Mouse (Mus musculus) thymus, postnatal 10 days (tissue): ENCODE results near the gene Asf1b.
"Not testable (repeated sequence)": the region's sequence is repeated elsewhere in the genome, so short reads cannot be mapped to it uniquely, and the experiment has no call there.

Source experiments
- DNase-seq, 2 experiments: peaks; one replicate each; pipeline ENCODE4 v3.0.0; 2021; ENCODE audit warnings: low spot score in 2 of 2

The Asf1b gene

DNA sequence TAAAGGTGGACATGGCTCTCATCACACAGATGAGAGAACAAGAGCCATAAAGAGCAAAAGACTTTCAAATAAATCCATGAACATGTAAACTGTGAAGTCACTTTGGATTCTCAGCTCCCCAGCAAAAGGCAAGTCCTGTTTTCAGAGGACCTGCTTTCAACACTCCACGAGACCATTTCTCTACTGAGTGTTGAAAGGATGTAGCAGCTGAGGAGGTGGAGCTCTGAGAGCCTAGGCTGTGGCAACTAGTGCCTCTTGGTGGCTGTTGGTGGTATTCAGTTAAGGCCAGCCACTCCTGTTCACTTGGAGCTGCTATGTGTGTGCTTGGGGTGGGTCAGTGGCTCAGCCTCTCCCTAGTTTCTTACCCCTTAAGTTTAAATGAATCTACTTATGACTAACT is 1.5 kb downstream of the Asf1b start:
- DNase-seq: peak in 1 of 2 experiments; percentile 39

DNA sequence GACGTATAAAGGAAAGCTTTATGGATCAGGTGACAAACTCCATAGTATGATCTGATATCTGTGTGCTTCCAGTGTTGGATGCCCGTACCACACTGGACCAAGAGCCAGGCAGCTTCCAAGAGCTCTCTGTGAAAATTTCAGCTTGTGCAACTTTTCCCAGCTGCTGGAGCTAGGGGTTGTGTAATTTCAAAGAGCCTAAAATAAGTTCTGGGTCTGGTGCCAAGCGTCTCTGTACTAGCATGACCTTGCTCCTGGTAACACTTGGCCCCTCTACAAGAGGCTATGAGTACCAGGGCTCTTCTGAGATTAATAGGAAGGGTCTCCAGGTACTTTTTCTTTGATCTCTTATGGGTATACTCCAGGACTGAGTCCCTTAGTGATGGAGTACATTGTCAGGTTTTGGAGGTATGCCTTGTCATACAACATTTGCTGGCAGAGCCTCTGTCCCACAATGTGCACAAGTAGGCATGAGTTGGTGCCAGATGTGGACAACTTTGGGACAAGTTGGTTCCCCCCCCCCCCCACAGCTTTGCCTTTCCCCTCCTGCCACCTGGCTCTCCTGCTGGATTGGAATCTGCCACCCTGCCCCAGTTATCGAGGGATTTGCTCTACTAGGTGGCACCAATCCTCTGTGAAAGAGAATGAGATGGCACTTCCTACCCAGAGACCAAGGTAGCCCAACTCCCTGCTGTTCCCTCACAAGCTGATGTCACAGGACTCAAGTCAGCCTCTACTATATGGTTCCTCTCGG is 8.9 kb downstream of the Asf1b start:
- DNase-seq: no peak

DNA sequence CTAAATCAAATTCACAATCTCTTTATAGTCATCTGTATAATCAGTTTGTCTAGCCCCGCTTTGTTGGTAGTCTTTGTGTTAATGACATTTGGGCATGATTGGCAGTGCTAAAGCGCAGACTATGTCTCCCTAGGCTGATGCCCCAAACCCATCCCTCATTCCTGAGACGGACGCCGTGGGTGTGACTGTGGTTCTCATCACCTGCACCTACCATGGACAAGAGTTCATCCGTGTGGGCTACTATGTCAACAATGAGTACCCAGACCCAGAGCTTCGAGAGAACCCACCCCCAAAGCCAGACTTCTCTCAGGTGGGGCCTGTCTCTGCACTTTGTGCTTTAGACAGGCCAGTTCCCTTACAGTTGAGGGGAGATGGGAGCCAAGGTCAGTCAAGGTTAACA is 12.4 kb downstream of the Asf1b start:
- DNase-seq: no peak

DNA sequence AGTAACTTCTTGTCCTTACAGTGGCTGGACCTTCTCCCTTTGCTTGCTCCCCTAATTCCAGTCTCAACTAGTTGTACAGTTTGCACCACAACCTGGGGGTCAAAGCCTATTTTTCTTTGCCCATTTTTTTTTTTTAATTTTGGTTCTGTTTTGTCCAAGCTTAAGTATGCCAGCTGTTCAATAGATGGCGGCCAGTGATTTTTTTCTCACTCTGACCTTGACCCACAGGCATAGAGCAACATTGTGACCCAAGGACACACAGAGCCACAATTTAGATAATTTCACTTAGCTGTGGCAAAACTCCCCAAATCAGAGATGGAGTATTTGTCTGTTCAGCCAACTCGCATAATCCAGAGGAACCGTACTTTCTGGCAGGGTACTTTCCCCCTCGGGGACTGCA is 15.8 kb downstream of the Asf1b start:
- no peak for DNase-seq

DNA sequence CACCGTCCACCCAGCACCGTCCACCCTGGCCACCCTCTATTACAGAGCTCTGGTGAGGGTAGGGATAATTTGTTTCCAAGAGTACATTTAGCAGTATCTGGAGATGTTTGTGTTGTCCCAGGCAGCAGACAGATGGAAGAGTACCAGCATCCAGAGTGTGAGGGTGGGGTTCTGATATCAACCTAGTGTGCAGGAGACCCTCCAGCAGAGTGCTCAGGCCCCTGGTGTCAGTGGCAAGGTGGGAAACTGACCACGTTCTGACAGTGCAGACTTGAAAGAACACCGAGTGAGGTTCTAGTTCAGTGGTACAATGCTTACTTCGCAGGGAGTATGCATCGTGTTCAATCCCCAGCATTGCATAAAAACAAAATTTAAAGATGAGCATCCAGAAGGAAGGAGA is 16.4 kb downstream of the Asf1b start:
- no peak for DNase-seq

DNA sequence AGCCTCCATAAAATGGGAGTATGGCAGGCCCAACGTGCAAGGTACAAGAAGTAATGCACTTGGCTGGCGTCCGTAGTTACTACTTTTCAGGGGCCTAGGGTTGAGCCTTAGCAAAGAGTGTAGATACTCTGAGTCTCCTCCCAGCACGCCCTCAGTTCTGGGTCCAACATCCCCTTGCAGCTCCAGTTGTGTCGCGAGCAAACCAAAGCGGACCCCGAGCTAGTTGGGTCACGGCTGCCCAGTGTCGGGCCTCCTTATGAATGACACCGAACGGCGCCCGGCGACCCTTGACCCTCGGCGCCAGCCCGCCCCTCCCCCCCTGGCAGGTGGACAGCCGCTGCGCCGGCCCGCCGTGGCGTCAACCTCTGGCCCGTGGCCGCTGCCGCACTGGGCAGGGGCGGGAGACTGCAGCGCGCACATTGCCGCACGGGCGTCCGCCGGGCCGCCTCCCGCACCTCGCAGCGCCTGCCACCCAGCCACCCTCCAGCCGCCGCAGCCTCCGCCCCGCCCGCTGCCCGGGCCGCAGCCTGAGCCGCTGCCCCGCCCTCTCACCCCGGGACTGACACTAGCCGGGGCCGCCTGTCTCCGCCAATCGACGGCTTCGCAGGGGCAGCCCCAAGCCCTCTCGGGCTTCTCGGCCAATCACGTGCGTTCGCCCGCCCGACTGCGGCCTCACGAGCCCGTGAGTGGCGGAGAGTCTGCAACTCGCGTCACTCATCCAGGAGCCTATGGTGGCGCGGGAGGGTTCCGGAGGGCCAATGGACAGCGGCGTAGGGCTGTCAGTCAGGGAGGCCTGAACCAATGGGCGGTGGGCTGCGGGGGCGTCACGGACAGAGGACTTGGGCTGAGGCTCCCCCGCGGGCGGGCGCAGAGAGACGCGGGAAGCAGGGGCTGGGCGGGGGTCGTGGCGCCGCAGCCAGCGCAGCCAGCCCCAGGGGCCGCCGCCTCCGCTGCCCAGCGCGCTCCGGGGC is 17.1 kb downstream of the Asf1b start, which contains the start of gene Prkaca:
Prkaca (plus strand) TSS at position 844 of the 971 bp plus-strand sequence.
- DNase-seq: peak; percentile 95 to 99

DNA sequence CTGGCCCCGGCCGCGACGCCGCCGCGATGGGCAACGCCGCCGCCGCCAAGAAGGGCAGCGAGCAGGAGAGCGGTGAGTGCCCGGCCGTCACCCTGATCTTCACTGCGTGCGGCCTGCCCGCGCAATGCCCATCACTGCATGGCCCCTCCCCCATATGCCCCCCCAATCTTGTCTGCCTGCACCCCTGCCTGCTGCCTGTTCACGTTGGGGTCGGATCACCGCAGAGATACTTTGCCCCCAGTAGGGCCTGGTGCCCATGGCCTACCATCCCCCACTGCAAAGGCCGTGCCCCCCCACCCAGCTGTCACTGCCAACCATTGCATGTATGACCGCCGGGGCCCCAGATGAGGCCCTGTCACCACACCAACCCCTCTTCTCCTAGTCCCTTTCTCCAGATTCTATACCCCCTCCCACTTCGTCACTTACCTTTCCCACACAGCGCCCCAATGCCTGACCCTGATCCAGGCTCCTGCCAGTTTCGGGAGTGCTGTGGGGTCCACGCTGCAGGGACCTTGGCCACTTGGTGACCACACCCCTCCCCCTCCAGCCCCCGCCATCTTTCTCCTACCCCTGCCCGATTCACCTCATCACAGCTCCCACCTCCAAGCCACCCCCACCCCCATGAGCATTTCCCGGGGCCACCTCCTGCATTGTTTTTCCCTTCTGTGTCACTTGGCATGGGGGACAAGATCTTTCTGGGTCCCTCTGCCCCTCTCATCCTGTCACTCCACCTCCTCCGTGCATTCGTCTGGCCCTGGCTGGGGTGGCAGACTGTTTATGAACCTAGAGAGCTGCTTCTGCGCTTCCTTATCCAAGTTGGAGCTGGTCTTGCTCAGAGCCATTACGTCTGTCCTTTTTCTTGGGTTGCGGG is 18.1 kb downstream of the Asf1b start:
- DNase-seq: peak; percentile 34 to 38

DNA sequence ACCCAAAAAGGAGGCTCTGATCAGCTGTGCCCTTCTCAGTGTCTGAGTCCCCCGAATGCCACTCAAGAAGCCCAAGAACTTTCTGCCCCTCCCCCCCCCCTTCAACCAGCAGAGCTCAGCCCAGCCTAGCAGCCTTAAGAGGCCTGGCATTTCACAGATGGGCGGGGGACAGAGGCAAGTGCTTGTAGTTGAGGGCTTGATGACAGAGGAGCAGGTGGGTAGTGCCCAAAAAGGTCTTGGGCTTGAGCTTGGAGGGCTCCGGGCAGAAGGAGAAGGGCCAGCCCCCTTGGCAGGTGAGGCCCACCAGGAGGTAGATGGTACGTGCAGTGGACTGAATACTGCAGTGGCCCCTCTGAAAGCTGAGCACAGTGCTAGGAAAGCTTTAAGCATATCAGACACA is 19.2 kb downstream of the Asf1b start:
- no peak for DNase-seq

DNA sequence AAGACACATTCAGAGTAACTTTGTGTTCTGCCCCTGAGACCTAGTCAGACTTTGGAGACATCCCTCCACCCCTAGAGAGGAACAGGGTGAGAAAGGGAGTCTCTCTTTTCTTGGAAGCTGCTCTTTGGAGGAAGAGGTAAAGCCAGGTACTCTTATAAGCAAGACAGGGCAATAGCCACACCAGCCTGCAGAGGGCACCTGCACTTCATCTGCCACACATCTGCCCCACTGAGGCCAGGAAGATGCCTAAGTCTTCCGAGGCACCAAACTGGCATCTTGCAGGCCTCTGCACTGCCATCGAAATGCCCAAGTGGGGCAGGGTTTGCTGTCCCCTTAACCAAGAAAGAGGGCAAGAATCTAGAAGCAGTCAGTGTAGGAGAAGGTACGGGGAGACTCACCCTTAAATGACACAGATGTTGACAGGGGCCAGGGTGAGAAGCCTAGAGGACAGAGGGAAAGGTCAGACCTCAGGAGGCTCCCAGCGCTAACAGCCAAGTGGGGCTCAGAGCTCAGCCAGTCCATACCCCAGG is 20.9 kb downstream of the Asf1b start:
- DNase-seq: peak in 1 of 2 experiments; percentile 32

DNA sequence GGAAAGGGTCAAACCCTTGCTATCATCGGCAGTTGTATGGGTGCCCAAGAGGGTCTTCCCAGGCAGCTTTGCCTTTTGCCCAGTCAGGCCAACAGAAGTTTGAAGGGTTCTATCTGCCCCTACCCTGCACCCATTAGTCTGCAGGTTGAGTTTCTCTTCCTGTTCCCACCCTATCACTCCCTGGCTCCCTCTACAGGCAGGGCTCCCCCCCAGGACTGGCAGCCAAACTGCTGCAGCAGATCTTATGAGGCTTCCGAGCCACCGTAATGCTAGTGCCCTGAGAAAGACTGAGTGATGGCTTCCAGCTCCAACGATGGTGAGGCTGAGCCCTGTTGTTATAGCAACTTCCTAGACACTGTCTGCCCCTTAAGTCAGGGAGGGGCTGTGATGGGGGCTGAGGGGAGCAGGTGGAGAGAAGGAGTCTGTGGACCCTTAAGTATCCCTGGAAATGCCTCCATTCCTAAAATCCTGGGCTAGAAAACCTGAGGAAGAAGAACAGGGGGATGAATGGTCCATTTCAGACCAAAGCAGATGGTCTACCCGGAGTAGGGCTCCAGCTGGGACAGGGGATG is 21.6 kb downstream of the Asf1b start:
- DNase-seq: no peak

DNA sequence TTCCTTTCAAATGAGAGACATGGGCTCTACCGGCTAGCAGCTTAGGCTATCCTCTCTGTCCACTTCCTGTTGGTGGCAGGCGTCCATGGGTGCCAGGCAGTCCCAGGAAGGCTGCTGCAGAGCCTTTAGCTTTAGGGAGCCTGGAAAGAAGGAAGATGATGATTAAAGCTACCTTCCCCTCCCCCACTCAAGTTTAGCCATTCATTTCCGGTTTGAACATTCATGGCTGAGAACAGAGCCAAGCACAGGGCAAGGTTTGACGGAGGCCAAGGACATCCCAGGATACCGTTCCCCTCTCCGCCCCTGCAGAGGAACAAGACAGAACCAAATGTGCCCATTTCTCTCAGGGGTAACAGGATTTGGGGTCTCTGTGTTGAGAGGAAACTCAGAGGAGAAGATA is 22.3 kb downstream of the Asf1b start:
- no peak for DNase-seq

DNA sequence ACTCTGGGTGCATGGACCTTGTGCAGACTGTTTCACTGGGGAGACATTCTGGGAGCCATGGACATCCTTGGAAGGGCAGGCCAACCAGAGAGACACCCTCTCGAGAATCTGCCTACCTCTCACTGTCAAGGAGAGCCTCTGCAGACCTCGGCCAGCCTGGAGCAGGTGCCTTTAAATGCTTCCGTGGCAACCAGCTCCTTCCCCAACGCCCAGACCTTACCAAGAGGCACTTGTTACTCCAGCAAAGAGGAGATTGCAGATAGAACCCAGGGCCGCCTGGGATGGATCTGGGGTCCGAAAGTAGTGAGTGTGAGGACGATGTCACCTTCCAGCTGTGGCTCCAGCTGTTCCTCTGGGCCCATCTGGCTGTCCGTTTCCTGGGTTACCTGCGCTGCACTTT is 22.9 kb downstream of the Asf1b start:
- no peak for DNase-seq

DNA sequence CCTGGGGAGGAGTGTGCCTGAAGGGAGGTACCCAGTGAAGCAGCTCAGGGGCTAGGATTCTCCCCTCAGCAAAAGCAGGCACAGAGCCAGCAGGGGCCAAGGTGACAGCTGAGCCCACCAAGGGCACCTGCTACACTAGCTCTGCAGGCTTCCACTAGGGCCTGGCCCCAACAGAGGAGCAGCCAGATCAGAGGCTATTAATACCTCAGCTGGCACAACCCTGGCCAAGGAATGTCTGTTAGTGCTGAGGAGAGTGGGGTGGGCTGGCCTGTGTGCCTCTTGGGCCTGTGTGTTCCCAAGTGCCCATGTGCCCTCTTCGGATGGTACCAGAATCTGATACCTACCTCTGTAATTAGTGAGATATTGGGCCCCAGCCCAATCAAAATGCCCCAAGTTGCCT is 24.9 kb downstream of the Asf1b start:
- no peak for DNase-seq

DNA sequence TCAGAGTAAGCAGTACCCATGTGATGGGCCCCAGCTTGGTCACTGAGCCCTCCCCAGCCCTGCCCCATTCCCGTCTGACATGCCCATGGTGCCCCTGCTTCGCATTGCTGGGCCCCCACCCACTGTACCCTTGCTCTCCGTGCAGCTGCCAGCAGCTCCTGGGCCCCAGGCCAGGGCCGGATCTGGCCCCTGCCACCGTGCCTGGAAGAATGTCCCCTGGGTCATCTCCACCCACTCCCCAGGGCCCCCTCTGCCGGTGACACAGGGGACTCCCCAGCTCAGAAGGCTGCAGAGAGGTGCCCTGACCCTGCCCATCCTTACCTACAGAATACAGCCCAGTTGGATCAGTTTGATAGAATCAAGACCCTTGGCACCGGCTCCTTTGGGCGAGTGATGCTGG is 25.5 kb downstream of the Asf1b start:
- no peak for DNase-seq

DNA sequence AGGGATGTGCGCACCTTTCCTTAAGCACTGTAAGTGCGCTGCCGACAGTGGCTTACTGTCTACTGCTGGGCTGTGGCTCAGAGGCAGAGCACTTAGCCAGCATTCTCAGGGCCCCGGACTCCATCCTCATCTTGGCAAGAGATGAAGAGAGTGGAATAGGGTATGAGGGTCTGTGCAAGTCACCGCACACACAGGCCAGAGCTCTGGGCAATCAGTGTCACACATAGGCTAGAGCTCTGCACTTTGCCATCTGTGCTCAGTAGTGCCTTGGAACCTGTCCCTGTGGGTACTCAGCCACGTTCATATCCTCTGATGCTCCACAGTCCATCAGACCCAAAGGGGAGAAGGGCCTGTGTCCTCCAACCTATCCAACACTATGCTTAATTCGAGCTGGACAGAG is 26.2 kb downstream of the Asf1b start:
- no peak for DNase-seq

DNA sequence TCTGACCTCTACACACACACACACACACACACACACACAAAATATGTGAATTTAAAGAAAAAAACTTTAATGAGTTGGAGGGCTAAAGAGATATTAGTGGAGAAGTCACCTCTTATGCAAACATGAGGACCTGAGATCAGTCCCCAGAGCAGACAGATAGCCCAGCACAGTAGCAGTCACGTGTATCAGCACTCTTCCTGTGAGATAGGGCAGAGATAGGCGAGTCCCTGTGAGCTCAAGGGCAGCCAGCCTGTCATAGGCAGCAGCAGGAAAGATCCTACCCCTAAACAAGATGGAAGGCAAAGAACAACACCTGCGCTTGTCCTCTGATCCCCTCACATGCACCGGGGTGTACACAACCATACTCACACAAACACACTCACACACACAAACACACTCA is 27.1 kb downstream of the Asf1b start:
- DNase-seq: no peak

DNA sequence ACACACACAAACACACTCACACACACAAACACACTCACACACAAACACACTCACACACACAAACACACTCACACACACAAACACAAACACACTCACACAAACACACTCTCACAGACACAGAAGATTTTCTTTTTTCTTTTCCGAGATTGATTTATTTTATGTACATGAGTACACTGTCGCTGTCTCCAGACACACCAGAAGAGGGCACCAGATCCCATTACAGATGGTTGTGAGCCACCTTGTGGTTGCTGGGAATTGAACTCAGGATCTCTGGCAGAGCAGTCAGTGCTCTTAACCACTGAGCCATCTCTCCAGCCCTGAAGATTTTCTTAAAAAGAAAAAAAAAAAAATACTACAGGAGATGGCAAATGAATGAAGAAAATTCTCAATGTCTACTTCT is 27.9 kb downstream of the Asf1b start:
- not testable (repeated sequence) for DNase-seq

DNA sequence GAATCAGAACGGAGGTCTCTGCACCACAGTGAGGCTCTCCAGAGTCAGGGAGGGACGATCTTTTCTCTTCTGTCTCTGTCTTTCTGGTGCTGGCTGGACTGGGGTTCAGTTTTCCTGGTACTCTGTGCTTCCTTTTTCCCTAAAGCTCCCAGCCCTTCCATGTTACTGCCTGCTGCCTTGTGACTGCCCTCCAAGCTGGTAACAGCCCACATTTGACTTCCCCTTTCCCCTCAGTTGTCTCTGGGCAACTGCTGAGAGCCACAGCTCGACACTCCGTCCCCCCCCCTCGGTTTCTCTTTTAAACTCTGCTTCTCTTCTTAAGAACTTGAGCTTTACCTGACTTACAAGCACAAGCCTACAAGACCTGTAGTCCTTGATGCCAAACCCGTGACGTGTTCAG is 33.9 kb downstream of the Asf1b start:
- no peak for DNase-seq

DNA sequence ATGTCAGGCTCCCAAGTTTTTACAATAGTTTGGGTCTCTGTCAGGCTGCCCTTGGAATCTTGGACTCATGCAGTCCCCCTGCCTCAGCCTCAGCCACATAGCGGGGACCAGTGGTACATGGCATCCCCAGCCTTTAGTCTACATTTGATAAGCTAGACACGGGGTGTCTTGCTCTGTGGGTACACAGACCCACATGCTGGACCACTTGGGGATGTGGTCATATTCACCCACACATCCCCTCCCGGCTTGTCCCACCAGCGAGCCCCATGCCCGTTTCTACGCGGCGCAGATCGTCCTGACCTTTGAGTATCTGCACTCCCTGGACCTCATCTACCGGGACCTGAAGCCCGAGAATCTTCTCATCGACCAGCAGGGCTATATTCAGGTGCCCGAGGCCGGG is 34.9 kb downstream of the Asf1b start:
- DNase-seq: no peak

DNA sequence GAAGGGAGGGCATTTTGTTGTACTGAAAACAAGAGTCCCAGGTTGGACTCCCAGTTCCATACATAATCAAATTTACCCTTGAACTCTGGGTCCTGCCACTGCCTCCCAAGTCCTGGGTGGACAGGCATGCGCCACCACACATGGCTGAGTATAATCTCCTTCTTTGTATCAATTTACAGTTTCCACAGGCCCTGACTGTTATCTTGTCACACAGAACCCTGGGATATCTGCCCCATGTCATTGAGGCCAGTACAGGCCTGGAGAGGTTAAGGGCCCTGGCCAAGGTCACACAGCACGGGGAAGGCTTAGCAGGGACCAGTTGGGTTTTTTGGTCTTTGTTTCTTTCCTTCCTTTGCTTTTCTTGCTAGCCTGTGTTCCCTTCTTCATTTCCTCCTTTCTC is 37.2 kb downstream of the Asf1b start:
- no peak for DNase-seq

DNA sequence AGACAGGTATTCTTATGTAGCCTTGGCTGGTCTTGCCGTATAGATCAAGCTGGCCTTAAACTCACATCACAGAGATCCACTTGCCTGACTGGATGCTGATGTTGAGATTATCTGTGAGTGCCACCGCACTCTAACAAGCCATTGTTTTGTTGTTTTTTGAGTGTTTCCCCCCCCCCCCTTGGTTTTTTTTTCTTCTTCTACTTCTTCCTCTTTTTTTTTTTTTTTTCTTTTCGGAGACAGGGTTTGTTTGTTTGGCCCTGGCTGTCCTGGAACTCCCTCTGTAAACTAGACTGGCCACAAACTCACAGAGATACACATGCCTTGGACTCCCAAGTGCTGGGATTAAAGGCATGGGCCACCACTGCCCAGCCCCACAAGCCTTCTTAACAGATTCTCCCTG is 38.7 kb downstream of the Asf1b start:
- DNase-seq: no peak
